Mouse (Mus musculus): Measurements from ENCODE around the gene Usp27x. TPM values are rescaled to one million over a fixed set of nuclear protein-coding genes. Genes with fewer than 3 reads are reported as not detected.

Gene Usp27x
- 20.9 and 26.4 TPM in 2 replicates for total RNA-seq (2021)
- long read RNA-seq, transcript Usp27x-201 (1 exons, 3,240 nt): major isoform, 19 of 19 reads
- long read RNA-seq, partial matches to known transcripts: 0 of 19 reads
- long read RNA-seq, other reads (novel, unspliced or antisense): 0 of 19 reads

GRCm38 (mm10) chrX:7375716-7376480, at the start of gene Usp27x:
Usp27x (minus strand) TSS chrX:7375830.
- peak; percentile 82 for DNase-seq

DNA sequence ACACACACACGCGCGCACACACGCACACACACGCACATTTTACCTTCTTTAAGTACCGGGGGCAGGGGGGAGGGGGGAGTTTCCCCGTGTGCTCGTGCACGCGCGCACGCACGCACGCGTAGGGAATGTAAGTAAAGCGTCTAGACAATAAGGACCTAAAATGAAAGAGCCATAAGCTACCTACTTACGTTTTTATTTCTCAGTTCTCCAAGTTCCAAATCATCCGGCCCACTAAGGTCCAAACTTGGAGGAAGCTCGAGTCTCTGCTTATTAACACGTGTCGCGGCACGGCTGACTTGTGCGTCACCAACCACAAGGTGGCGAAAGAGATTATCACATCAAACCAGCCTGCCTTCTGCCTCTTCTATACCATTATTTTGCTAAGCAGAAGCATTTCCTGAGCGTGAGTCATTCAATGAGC, 47.1 kb upstream of the Usp27x start:
- DNase-seq: peak; percentile 61

- no peak for DNase-seq
Observed at GRCm38 (mm10) chrX:7422166-7422565, 46.5 kb upstream of the Usp27x start.

DNA sequence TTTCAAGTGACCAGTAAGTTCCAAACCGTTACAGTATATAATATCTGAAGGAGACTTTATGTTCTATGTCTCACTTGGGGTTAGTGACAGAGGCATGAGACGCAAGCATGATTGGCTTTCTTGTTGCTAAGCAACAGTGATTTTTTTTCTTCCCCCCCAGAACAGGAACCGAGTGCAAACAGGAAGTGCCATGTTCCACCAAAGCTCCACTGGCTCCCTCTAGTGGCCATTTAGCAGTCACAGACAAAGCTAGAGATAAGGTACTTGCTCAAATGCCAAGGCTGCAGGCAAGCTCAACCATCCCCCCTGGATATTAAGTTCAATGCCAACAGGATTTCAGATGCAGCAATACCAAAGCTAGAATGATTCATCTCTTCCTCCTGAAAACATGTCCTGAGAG, 45.4 kb upstream of the Usp27x start:
- DNase-seq: peak; percentile 46

DNA sequence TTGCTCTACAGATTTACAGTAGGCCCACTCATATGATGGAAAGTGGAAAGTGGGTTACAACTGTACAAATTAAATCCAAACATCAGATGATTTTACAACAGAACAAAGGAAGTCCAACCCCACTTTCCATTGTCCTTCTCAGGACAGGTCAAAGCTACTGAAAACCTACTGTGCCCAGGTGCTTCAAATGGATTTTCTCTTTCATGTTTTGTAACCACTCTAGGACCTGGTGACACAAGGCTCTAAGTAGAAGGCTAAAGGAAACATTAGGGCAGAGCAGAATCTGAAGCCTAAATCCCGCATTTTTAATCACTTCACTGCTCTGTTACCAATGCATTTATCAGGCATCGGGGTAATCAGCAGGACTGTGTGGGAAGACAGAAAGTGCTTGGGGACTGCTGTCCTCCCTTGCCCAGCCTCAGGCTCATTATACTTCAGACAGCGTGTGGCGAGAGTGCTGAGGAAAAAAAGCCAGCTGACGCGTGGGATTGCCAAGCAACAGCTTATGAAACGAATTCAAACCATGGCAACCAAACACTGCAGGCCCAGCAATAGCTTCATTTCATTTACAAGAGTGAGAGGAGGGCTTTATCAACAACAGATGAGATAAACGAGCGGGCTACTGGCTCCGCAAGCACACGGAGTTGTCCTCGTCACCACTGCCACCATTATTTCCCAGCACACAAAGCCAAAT, 40.7 kb upstream of the Usp27x start:
- no peak for DNase-seq

DNA sequence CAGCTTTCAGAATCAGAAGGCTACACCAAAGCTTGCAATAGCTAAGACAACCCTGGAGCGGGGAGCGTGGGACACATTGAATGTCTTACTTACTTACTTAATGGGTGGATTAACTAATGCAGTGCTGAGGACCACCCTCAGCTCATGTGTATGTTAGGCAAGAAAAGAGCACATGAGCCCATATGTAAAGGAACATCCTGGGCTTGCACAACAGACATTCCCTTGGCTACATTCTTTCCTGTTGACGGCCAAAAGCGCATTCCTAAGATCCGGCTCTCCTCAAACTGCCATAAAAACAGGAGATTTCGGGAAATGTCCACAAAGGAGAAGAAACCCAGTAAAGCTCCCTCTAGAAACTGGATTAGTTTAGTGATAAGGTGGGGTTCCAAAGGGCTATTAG, 39.7 kb upstream of the Usp27x start:
- DNase-seq: no peak

- no peak for DNase-seq
Observed at GRCm38 (mm10) chrX:7412239-7413033, 36.8 kb upstream of the Usp27x start.

- DNase-seq: peak; percentile 6
Observed at GRCm38 (mm10) chrX:7376586-7376985, 956 bp upstream of the Usp27x start.

- DNase-seq: no peak
Observed at GRCm38 (mm10) chrX:7375322-7375715, 311 bp downstream of the Usp27x start.

DNA sequence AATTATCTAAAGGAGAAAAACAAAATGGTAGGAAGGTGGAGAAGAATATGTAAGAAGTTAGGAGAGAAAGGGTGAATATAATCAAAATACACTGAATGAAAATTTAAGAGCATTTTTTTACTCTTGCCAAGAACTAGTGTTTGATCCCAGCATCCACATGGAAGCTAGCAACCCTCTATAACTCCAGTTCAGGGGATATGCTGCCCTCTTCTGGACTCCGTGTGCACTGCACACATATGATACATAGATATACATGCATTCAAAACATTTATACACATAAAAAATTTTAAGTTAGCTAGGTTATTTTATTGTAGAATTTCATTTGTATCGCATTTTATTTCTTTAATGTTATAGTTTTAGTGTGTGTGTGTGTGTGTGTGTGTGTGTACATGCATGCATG, 50.2 kb downstream of the Usp27x start:
- DNase-seq: no peak

DNA sequence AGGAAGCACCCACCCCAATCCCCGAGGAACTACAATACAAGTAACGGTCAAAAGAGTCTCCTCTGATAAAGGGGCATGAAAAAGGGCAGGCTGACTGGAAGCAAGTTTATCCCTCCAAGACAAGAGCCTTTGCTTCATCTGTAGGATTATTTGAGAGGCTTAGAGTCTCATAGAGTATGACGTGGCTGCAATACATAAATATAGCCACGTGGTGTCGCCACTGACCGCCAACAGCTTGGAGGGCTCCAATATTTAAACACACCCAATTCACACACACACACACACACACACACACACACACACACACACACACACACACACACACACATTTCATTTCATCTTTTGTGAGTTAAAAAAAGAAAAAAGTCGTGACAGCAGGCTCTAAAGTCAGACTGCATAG, 53.3 kb downstream of the Usp27x start:
- peak; percentile 64 for DNase-seq

Other genes starting within 250 kb of the Usp27x start
- gene Clcn5, start 56.5 kb downstream of the Usp27x start, total RNA-seq (2021): 28.5 and 29.7 TPM in 2 replicates
- not detected in 2 replicates for gene Foxp3, start 197.8 kb upstream of the Usp27x start, total RNA-seq (2021)
- gene Ppp1r3f, start 198.5 kb upstream of the Usp27x start, total RNA-seq (2021): 4.2 and 4.6 TPM in 2 replicates
- 30.3 and 32.3 TPM in 2 replicates for gene Ccdc22, start 229.7 kb upstream of the Usp27x start, total RNA-seq (2021)
- gene Cacna1f, start 231.3 kb upstream of the Usp27x start, total RNA-seq (2021): not detected in 2 replicates